Mouse (Mus musculus) intestine, embryonic 14.5 days (tissue): ENCODE measurements at regions not wholly inside any gene's neighbourhood (a gene's known extent, or its start where the extent isn't known, plus 50 kb on each side); places are given as distances from the start of the nearest gene placed in this dataset.

Experiments used
- ATAC-seq: fragments of 200-750 bp; cut with Nextera tagmentation; replicated peaks from 2 replicates; pipeline ENCODE4 v1.8.0; 2017; ENCODE audit warnings: low read depth, moderate number of reproducible peaks, moderate TSS enrichment, moderate library complexity; ENCODE audit not compliant: low FRiP score, low TSS enrichment
- DNase-seq: peaks from one replicate; pipeline ENCODE4 v3.0.0-alpha.2; 2018; ENCODE audit warnings: low spot score
- H3K27ac ChIP-seq: fragments of 300-500 bp; sonication (generic); 2 replicates; pipeline ENCODE4 v1.5.1; 2014; ENCODE audit warnings: low read depth, mild to moderate bottlenecking, control low read depth
- H3K27me3 ChIP-seq: fragments of 300-500 bp; sonication (generic); replicated peaks from 2 replicates; pipeline ENCODE4 v1.6.1; 2014; ENCODE audit warnings: low read length, control low read depth; ENCODE audit not compliant: control insufficient read depth, insufficient read depth
- H3K36me3 ChIP-seq: fragments of 300-500 bp; sonication (generic); 2 replicates; pipeline ENCODE4 v1.6.1; 2014; ENCODE audit warnings: low read length, control low read depth; ENCODE audit not compliant: control insufficient read depth, insufficient read depth
- H3K4me1 ChIP-seq: fragments of 300-500 bp; sonication (generic); replicated peaks from 2 replicates; pipeline ENCODE4 v1.6.1; 2014; ENCODE audit warnings: low read length, control low read depth, mixed read lengths; ENCODE audit not compliant: control insufficient read depth, insufficient read depth
- H3K4me2 ChIP-seq: fragments of 300-500 bp; sonication (generic); 2 replicates; pipeline ENCODE4 v1.6.1; 2014; ENCODE audit warnings: low read length
- H3K4me3 ChIP-seq: fragments of 300-500 bp; sonication (generic); 2 replicates; pipeline ENCODE4 v1.5.1; 2014; ENCODE audit warnings: low read depth, low read length, control low read depth, mixed read lengths
- H3K9ac ChIP-seq: fragments of 300-500 bp; sonication (generic); 2 replicates; pipeline ENCODE4 v1.6.1; 2014; ENCODE audit warnings: mild to moderate bottlenecking, low read length
- H3K9me3 ChIP-seq: fragments of 300-500 bp; sonication (generic); 2 replicates; pipeline ENCODE4 v1.6.1; 2016; ENCODE audit warnings: low read length, control low read depth; ENCODE audit not compliant: control insufficient read depth
- WGBS: fragments of 180-500 bp; shearing (Covaris S2); extraction: QIAGEN DNeasy Blood & Tissue Kit; methylation state at CpG from one replicate; pipeline ENCODE4 v1.1.7; 2014; 5-methylcytosine and 5-hydroxymethylcytosine counted together

DNA sequence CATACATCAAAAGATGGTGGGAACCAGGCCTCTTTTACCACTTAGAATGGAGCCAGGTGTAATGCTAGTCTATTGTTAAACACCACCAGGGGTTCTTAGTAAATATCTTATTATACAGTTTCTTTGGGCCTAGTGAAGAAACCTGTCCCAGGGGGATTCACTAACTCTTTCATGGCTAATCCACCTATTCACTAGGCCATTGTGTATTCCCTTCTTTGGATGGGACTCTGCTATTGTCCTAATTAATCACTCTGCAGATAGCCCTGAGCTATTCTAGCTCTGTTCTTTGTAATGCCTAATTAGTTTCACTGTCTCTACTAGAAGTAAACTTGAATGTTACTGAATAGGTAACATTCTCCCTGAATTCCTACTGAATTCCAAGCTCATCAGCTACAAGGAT is 107.6 kb upstream of the Ahr start:
- no peak overlapping the region for H3K9ac ChIP-seq
- H3K27ac ChIP-seq: no peak overlapping the region
- H3K9me3 ChIP-seq: no peaks in the 10 kb centered on the region
- no peaks in the 10 kb centered on the region for H3K27me3 ChIP-seq
- H3K4me2 ChIP-seq: no peak overlapping the region
- no peaks in the 10 kb centered on the region for H3K4me1 ChIP-seq
- no peaks in the 10 kb centered on the region for H3K36me3 ChIP-seq
- no peak overlapping the region for H3K4me3 ChIP-seq
- DNase-seq (no peak), ATAC-seq (no peak)

DNA sequence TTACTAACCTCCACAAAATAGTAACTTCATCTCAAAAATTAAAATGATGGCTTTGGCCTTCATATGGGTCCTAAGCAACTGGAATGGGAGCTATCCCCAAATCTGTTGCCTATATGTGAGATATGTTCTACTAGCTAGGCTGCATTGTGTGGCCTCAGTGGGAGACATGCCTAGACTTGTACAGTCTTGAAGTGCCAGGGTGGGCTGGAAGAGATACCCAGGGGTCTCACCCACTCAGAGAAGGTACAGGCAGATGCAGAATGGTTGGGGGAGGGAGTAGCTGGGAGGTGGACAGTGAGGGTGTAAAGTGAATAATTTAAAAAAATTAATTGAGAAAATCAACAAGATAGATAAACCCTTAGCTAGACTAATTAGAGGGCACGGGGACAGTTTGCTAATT is 106.9 kb upstream of the Ahr start:
- no peak overlapping the region for H3K9ac ChIP-seq
- H3K9me3 ChIP-seq: no peaks in the 10 kb centered on the region
- DNase-seq (no peak), ATAC-seq (no peak)
- WGBS: 63% methylated on average over 1 of the region's 1 CpGs
- no peak overlapping the region for H3K4me3 ChIP-seq
- no peaks in the 10 kb centered on the region for H3K4me1 ChIP-seq
- H3K27me3 ChIP-seq: no peaks in the 10 kb centered on the region
- H3K4me2 ChIP-seq: no peak overlapping the region
- H3K36me3 ChIP-seq: no peaks in the 10 kb centered on the region
- H3K27ac ChIP-seq: no peak overlapping the region

DNA sequence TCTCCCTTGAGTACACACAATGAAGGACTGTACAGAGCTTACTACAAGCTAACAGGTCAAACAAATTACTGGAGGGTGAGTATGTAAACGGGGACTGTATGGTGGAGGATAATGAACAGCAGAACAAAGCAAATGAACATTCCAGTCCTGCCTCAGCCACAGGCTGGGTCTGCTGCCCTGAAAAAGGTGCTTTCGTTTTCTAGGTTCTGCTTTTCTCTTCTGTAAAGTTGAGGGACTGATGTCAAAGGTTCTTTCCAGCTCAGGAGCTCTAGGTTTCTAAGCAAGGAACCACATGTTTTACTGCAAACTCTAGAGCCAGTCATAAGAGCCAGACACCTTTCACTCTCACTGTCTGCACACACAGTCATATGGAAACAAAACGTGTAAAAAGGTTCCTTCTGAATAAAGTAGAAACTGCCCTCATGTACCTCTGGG is 106.1 kb upstream of the Ahr start:
- WGBS: 57% methylated on average over 3 of the region's 3 CpGs
- no peak overlapping the region for H3K9ac ChIP-seq
- H3K4me1 ChIP-seq: no peaks in the 10 kb centered on the region
- ATAC-seq: no peak
- DNase-seq: no peak
- no peaks in the 10 kb centered on the region for H3K9me3 ChIP-seq
- no peak overlapping the region for H3K4me2 ChIP-seq
- no peak overlapping the region for H3K4me3 ChIP-seq
- H3K27ac ChIP-seq: no peak overlapping the region
- H3K27me3 ChIP-seq: no peaks in the 10 kb centered on the region
- no peaks in the 10 kb centered on the region for H3K36me3 ChIP-seq

DNA sequence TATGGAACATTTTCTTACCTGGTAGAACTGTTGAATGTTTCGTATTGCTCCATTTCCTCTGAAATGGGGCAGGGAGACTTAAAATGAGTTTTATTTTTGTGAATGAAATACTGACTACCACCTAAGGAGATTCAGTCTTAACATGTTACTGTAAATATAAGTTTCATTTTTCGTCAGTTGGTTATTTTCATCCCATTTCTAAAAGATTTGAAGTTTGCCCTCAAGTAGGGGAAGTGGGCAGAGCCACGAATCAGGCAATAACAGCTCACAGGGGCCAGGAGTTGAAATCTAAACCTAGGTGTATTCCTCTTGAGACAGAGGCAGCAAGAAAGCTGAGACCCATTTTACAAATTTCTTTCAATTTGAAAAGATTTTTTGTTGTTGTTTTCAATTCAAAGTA is 88.6 kb upstream of the Ahr start:
- no peak overlapping the region for H3K4me2 ChIP-seq
- H3K9ac ChIP-seq: no peak overlapping the region
- DNase-seq (no peak), ATAC-seq (no peak)
- 72% methylated on average over 3 of the region's 3 CpGs for WGBS
- H3K27ac ChIP-seq: no peak overlapping the region
- H3K27me3 ChIP-seq: no peaks in the 10 kb centered on the region
- H3K9me3 ChIP-seq: no peaks in the 10 kb centered on the region
- no peaks in the 10 kb centered on the region for H3K36me3 ChIP-seq
- H3K4me1 ChIP-seq: no peaks in the 10 kb centered on the region
- H3K4me3 ChIP-seq: no peak overlapping the region

- H3K27ac ChIP-seq: no peak overlapping the region
- 76% methylated on average over 4 of the region's 4 CpGs for WGBS
- H3K4me2 ChIP-seq: no peak overlapping the region
- DNase-seq (no peak), ATAC-seq (no peak)
- no peaks in the 10 kb centered on the region for H3K9me3 ChIP-seq
- H3K4me3 ChIP-seq: no peak overlapping the region
- H3K36me3 ChIP-seq: no peaks in the 10 kb centered on the region
- H3K27me3 ChIP-seq: no peaks in the 10 kb centered on the region
- H3K4me1 ChIP-seq: no peaks in the 10 kb centered on the region
- H3K9ac ChIP-seq: no peak overlapping the region
Measured at GRCm38 (mm10) chr12:35614885-35615284, 80.0 kb upstream of the Ahr start.

- no peak overlapping the region for H3K4me2 ChIP-seq
- H3K9ac ChIP-seq: no peak overlapping the region
- H3K27me3 ChIP-seq: no peaks in the 10 kb centered on the region
- no peak for ATAC-seq
- H3K4me1 ChIP-seq: no peaks in the 10 kb centered on the region
- H3K9me3 ChIP-seq: no peaks in the 10 kb centered on the region
- DNase-seq: no peak
- H3K4me3 ChIP-seq: no peak overlapping the region
- WGBS: 82% methylated on average over 1 of the region's 1 CpGs
- H3K27ac ChIP-seq: no peak overlapping the region
- H3K36me3 ChIP-seq: no peaks in the 10 kb centered on the region
Measured at GRCm38 (mm10) chr12:35607652-35608051, 72.8 kb upstream of the Ahr start.

GRCm38 (mm10) chr12:35603742-35604141 is 68.9 kb upstream of the Ahr start:
- 86% methylated on average over 1 of the region's 1 CpGs for WGBS
- ATAC-seq: no peak
- H3K4me2 ChIP-seq: no peak overlapping the region

GRCm38 (mm10) chr12:35602589-35602988 is 67.8 kb upstream of the Ahr start:
- H3K36me3 ChIP-seq: no peaks in the 10 kb centered on the region
- no peak overlapping the region for H3K4me2 ChIP-seq
- H3K27me3 ChIP-seq: no peaks in the 10 kb centered on the region
- ATAC-seq: no peak
- WGBS: 89% methylated on average over 3 of the region's 3 CpGs
- H3K4me3 ChIP-seq: no peak overlapping the region
- no peak overlapping the region for H3K9ac ChIP-seq
- no peak overlapping the region for H3K27ac ChIP-seq
- no peaks in the 10 kb centered on the region for H3K9me3 ChIP-seq
- no peak for DNase-seq
- no peaks in the 10 kb centered on the region for H3K4me1 ChIP-seq

More at GRCm38 (mm10) chr12:35603742-35604141, 68.9 kb upstream of the Ahr start:
- H3K36me3 ChIP-seq: no peaks in the 10 kb centered on the region
- no peak overlapping the region for H3K4me3 ChIP-seq
- H3K27ac ChIP-seq: no peak overlapping the region
- no peaks in the 10 kb centered on the region for H3K9me3 ChIP-seq
- H3K9ac ChIP-seq: no peak overlapping the region
- H3K27me3 ChIP-seq: no peaks in the 10 kb centered on the region
- H3K4me1 ChIP-seq: no peaks in the 10 kb centered on the region
- no peak for DNase-seq

- H3K9me3 ChIP-seq: 0 out of 2 replicates have a peak, but pooled peaks cover 3% of the 10 kb centered on the region
- H3K27me3 ChIP-seq: no peaks in the 10 kb centered on the region
- H3K9ac ChIP-seq: no peak overlapping the region
- no peak overlapping the region for H3K4me2 ChIP-seq
- no peaks in the 10 kb centered on the region for H3K4me1 ChIP-seq
- DNase-seq (no peak), ATAC-seq (no peak)
- 74% methylated on average over 9 of the region's 9 CpGs for WGBS
- H3K27ac ChIP-seq: no peak overlapping the region
- H3K4me3 ChIP-seq: no peak overlapping the region
- H3K36me3 ChIP-seq: no peaks in the 10 kb centered on the region
Measured at GRCm38 (mm10) chr12:35598298-35598697, 63.5 kb upstream of the Ahr start.
